9 mouse cellular contexts compared by ENCODE assay signal in genomic region chr3:88295272-88295671, GRCm38 (mm10). TPM values are rescaled to one million over a fixed set of nuclear protein-coding genes. Genes with fewer than 3 reads are reported as not detected.
DNase-seq lines count a peak whose midpoint lies in the region; ATAC-seq and TF ChIP-seq lines count a peak whose summit lies in the region.
"Not testable (repeated sequence)": the region's sequence is repeated elsewhere in the genome, so short reads cannot be mapped to it uniquely, and the experiment has no call there.
"Had no signal": no experiment of that assay in that cellular context is flagged by ENCODE, and none has a peak within 500 bp of the region (broad histone marks: within the 10 kb centered on the region; RNA-seq: fewer than 3 reads in every experiment).

No protein-coding gene starts in this region.

- H3K9ac ChIP-seq in embryonic facial prominence, embryonic 13.5 days = peak overlapping the region; percentile 28; the same call in 1 of the 2 replicates
- not testable (repeated sequence) for H3K9ac ChIP-seq in forebrain, embryonic 15.5 days (replicated peaks)
- H3K9ac ChIP-seq in kidney, embryonic 14.5 days (ENCODE audit: low read depth, low read length) = peak overlapping the region; percentile 69; the same call in 1 of the 2 replicates
- H3K9ac ChIP-seq in liver, embryonic 12.5 days = peak overlapping the region; percentile 71
- H3K9ac ChIP-seq in neural tube, embryonic 15.5 days (replicated peaks) = 0 out of 2 replicates have a peak overlapping the region, but pooled peaks have one; percentile 60

- H3K27me3 ChIP-seq in E14TG2a.4 (ENCODE audit: insufficient read depth, low read length); embryonic facial prominence, embryonic 13.5 days; forebrain, embryonic 15.5 days; hindbrain, embryonic 10.5 days (ENCODE audit: insufficient read depth, poor library complexity, severe bottlenecking); kidney, embryonic 14.5 days (ENCODE audit: control insufficient read depth, insufficient read depth, low read length); liver, embryonic 12.5 days (replicated peaks); midbrain, embryonic 10.5 days (ENCODE audit: low read depth, poor library complexity, severe bottlenecking); neural tube, embryonic 15.5 days (replicated peaks): not testable (repeated sequence)

- not testable (repeated sequence) for DNase-seq in hindbrain, embryonic 10.5 days (ENCODE audit: low spot score); midbrain, embryonic 10.5 days (ENCODE audit: low spot score)

- peaks cover 48% of the 10 kb centered on the region for H3K36me3 ChIP-seq in E14TG2a.4 (ENCODE audit: insufficient read depth, low read length)
- peaks cover 13% of the 10 kb centered on the region for H3K36me3 ChIP-seq in embryonic facial prominence, embryonic 13.5 days
- H3K36me3 ChIP-seq in forebrain, embryonic 15.5 days = peaks cover 12% of the 10 kb centered on the region
- peaks cover 22% of the 10 kb centered on the region for H3K36me3 ChIP-seq in hindbrain, embryonic 10.5 days
- H3K36me3 ChIP-seq in kidney, embryonic 14.5 days (ENCODE audit: control insufficient read depth, insufficient read depth, low read length) = peaks cover 15% of the 10 kb centered on the region
- peaks cover 20% of the 10 kb centered on the region for H3K36me3 ChIP-seq in liver, embryonic 12.5 days
- peaks cover 20% of the 10 kb centered on the region for H3K36me3 ChIP-seq in midbrain, embryonic 10.5 days
- peaks cover 12% of the 10 kb centered on the region for H3K36me3 ChIP-seq in neural tube, embryonic 15.5 days

- H3K4me2 ChIP-seq in embryonic facial prominence, embryonic 13.5 days = peak overlapping the region; percentile 89
- not testable (repeated sequence) for H3K4me2 ChIP-seq in forebrain, embryonic 15.5 days (replicated peaks)
- H3K4me2 ChIP-seq in kidney, embryonic 14.5 days (replicated peaks; ENCODE audit: low read depth, low read length) = peak overlapping the region; percentile 57
- H3K4me2 ChIP-seq in liver, embryonic 12.5 days = peak overlapping the region; percentile 76
- H3K4me2 ChIP-seq in neural tube, embryonic 15.5 days = peak overlapping the region; percentile 69

- H3K4me1 ChIP-seq in E14TG2a.4 (replicated peaks; ENCODE audit: low read depth, low read length) = peaks cover 63% of the 10 kb centered on the region
- H3K4me1 ChIP-seq in embryonic facial prominence, embryonic 13.5 days = peaks cover 15% of the 10 kb centered on the region
- H3K4me1 ChIP-seq in forebrain, embryonic 15.5 days = peaks cover 27% of the 10 kb centered on the region
- H3K4me1 ChIP-seq in hindbrain, embryonic 10.5 days (replicated peaks) = peaks cover 23% of the 10 kb centered on the region
- H3K4me1 ChIP-seq in kidney, embryonic 14.5 days (ENCODE audit: control insufficient read depth, insufficient read depth, low read length) = peaks cover 19% of the 10 kb centered on the region
- peaks cover 27% of the 10 kb centered on the region for H3K4me1 ChIP-seq in liver, embryonic 12.5 days
- peaks cover 23% of the 10 kb centered on the region for H3K4me1 ChIP-seq in midbrain, embryonic 10.5 days
- H3K4me1 ChIP-seq in neural tube, embryonic 15.5 days = peaks cover 27% of the 10 kb centered on the region

- peak overlapping the region; percentile 98 for H3K4me3 ChIP-seq in E14TG2a.4 (replicated peaks; ENCODE audit: low read length)
- peak overlapping the region; percentile 75; the same call in 1 of the 2 replicates for H3K4me3 ChIP-seq in embryonic facial prominence, embryonic 13.5 days
- H3K4me3 ChIP-seq in forebrain, embryonic 15.5 days = 0 out of 2 replicates have a peak overlapping the region, but pooled peaks have one; percentile 89
- peak overlapping the region; percentile 80 for H3K4me3 ChIP-seq in hindbrain, embryonic 10.5 days
- H3K4me3 ChIP-seq in kidney, embryonic 14.5 days (ENCODE audit: low read length) = peak overlapping the region; percentile 81; the same call in 1 of the 2 replicates
- H3K4me3 ChIP-seq in liver, embryonic 12.5 days = peak overlapping the region; percentile 72
- peak overlapping the region; percentile 85 for H3K4me3 ChIP-seq in midbrain, embryonic 10.5 days
- not testable (repeated sequence) for H3K4me3 ChIP-seq in neural tube, embryonic 15.5 days (replicated peaks)

- not testable (repeated sequence) for H3K9me3 ChIP-seq in E14TG2a.4 (ENCODE audit: low read length); embryonic facial prominence, embryonic 13.5 days; forebrain, embryonic 15.5 days; hindbrain, embryonic 10.5 days; kidney, embryonic 14.5 days (ENCODE audit: control insufficient read depth, low read length); liver, embryonic 12.5 days (replicated peaks); midbrain, embryonic 10.5 days (replicated peaks); neural tube, embryonic 15.5 days (replicated peaks)

- peak overlapping the region; percentile 95; the same call in 1 of the 2 replicates for H3K27ac ChIP-seq in embryonic facial prominence, embryonic 13.5 days
- not testable (repeated sequence) for H3K27ac ChIP-seq in forebrain, embryonic 15.5 days (replicated peaks); kidney, embryonic 14.5 days (ENCODE audit: low read depth, low read length); neural tube, embryonic 15.5 days (replicated peaks)
- peak overlapping the region; percentile 96 for H3K27ac ChIP-seq in hindbrain, embryonic 10.5 days
- 0 out of 2 replicates have a peak overlapping the region, but pooled peaks have one; percentile 94 for H3K27ac ChIP-seq in liver, embryonic 12.5 days
- H3K27ac ChIP-seq in midbrain, embryonic 10.5 days (replicated peaks) = peak overlapping the region; percentile 96

- 70% methylated on average over 1 of the region's 1 CpGs for WGBS in embryonic facial prominence, embryonic 13.5 days
- WGBS in forebrain, embryonic 15.5 days = 72% methylated on average over 1 of the region's 1 CpGs
- 74% methylated on average over 1 of the region's 1 CpGs for WGBS in hindbrain, embryonic 10.5 days
- WGBS in kidney, embryonic 14.5 days = 35% methylated on average over 1 of the region's 1 CpGs
- 68% methylated on average over 1 of the region's 1 CpGs for WGBS in liver, embryonic 12.5 days (ENCODE audit: insufficient replicate concordance)
- 76% methylated on average over 1 of the region's 1 CpGs for WGBS in midbrain, embryonic 10.5 days
- WGBS in neural tube, embryonic 15.5 days = 65% methylated on average over 1 of the region's 1 CpGs

- ATAC-seq in embryonic facial prominence, embryonic 13.5 days (ENCODE audit: insufficient number of reproducible peaks, insufficient read depth, low FRiP score, low TSS enrichment, low read depth); forebrain, embryonic 15.5 days (replicated peaks); kidney, embryonic 14.5 days (ENCODE audit: low FRiP score, low TSS enrichment); liver, embryonic 12.5 days; neural tube, embryonic 15.5 days (ENCODE audit: low FRiP score): not testable (repeated sequence)

- TF ChIP-seq CTCF in E14TG2a.4 (conservative IDR thresholded peaks at IDR 0.05; ENCODE audit: low read length) = not testable (repeated sequence)

RNA-seq across cellular contexts. Expression of gene Tsacc, which starts 1.5 kb away (rescaled TPM):
- polyA plus RNA-seq in embryonic facial prominence, embryonic 13.5 days (2015; fragmentation: Nextera tagmentation; extraction: Ambion mirVana) = 15.0 and 16.1 TPM in 2 replicates
- polyA plus RNA-seq in forebrain, embryonic 15.5 days (2015; fragmentation: Nextera tagmentation; extraction: Ambion mirVana) = 9.2 and 9.6 TPM in 2 replicates
- 14.4 and 15.4 TPM in 2 replicates for polyA plus RNA-seq in hindbrain, embryonic 10.5 days (2016; fragmentation: Nextera tagmentation; extraction: Ambion mirVana)
- polyA plus RNA-seq in kidney, embryonic 14.5 days (2014; fragmentation: Nextera tagmentation; extraction: Ambion mirVana) = 15.4 and 20.0 TPM in 2 replicates
- polyA plus RNA-seq in liver, embryonic 12.5 days (2016; fragmentation: Nextera tagmentation; extraction: Ambion mirVana) = 9.8 and 10.4 TPM in 2 replicates
- 11.4 and 14.1 TPM in 2 replicates for polyA plus RNA-seq in midbrain, embryonic 10.5 days (2016; fragmentation: Nextera tagmentation; extraction: Ambion mirVana)
- 9.5 and 12.4 TPM in 2 replicates for polyA plus RNA-seq in neural tube, embryonic 15.5 days (2015; fragmentation: Nextera tagmentation; extraction: Ambion mirVana)

RNA-seq across cellular contexts. Expression of gene Cct3, which starts 1.6 kb away (rescaled TPM):
- 517 and 559 TPM in 2 replicates for polyA plus RNA-seq in embryonic facial prominence, embryonic 13.5 days (2015; fragmentation: Nextera tagmentation; extraction: Ambion mirVana)
- polyA plus RNA-seq in forebrain, embryonic 15.5 days (2015; fragmentation: Nextera tagmentation; extraction: Ambion mirVana) = 523 and 531 TPM in 2 replicates
- 755 and 805 TPM in 2 replicates for polyA plus RNA-seq in hindbrain, embryonic 10.5 days (2016; fragmentation: Nextera tagmentation; extraction: Ambion mirVana)
- polyA plus RNA-seq in kidney, embryonic 14.5 days (2014; fragmentation: Nextera tagmentation; extraction: Ambion mirVana) = 603 and 679 TPM in 2 replicates
- polyA plus RNA-seq in liver, embryonic 12.5 days (2016; fragmentation: Nextera tagmentation; extraction: Ambion mirVana) = 448 and 488 TPM in 2 replicates
- 780 and 865 TPM in 2 replicates for polyA plus RNA-seq in midbrain, embryonic 10.5 days (2016; fragmentation: Nextera tagmentation; extraction: Ambion mirVana)
- 426 and 468 TPM in 2 replicates for polyA plus RNA-seq in neural tube, embryonic 15.5 days (2015; fragmentation: Nextera tagmentation; extraction: Ambion mirVana)

RNA-seq across cellular contexts. Expression of gene Gm38392, which starts 8.3 kb away (rescaled TPM):
- polyA plus RNA-seq in embryonic facial prominence, embryonic 13.5 days (2015; fragmentation: Nextera tagmentation; extraction: Ambion mirVana) = 0.55 and 3.5 TPM in 2 replicates
- polyA plus RNA-seq in forebrain, embryonic 15.5 days (2015; fragmentation: Nextera tagmentation; extraction: Ambion mirVana) = 0.23 TPM in 1 of 2 replicates, not detected in the other
- polyA plus RNA-seq in hindbrain, embryonic 10.5 days (2016; fragmentation: Nextera tagmentation; extraction: Ambion mirVana) = not detected in 2 replicates
- 0.79 TPM in 1 of 2 replicates, not detected in the other for polyA plus RNA-seq in kidney, embryonic 14.5 days (2014; fragmentation: Nextera tagmentation; extraction: Ambion mirVana)
- polyA plus RNA-seq in liver, embryonic 12.5 days (2016; fragmentation: Nextera tagmentation; extraction: Ambion mirVana) = 0.20 TPM in 1 of 2 replicates, not detected in the other
- polyA plus RNA-seq in midbrain, embryonic 10.5 days (2016; fragmentation: Nextera tagmentation; extraction: Ambion mirVana) = 0.14 TPM in 1 of 2 replicates, not detected in the other
- polyA plus RNA-seq in neural tube, embryonic 15.5 days (2015; fragmentation: Nextera tagmentation; extraction: Ambion mirVana) = 0.26 TPM in 1 of 2 replicates, not detected in the other
- polyA plus RNA-seq: macrophage had no signal

RNA-seq across cellular contexts. Expression of gene Glmp, which starts 29.6 kb away (rescaled TPM):
- 164 and 188 TPM in 2 replicates for polyA plus RNA-seq in embryonic facial prominence, embryonic 13.5 days (2015; fragmentation: Nextera tagmentation; extraction: Ambion mirVana)
- 103 and 105 TPM in 2 replicates for polyA plus RNA-seq in forebrain, embryonic 15.5 days (2015; fragmentation: Nextera tagmentation; extraction: Ambion mirVana)
- 150 and 157 TPM in 2 replicates for polyA plus RNA-seq in hindbrain, embryonic 10.5 days (2016; fragmentation: Nextera tagmentation; extraction: Ambion mirVana)
- 114 and 138 TPM in 2 replicates for polyA plus RNA-seq in kidney, embryonic 14.5 days (2014; fragmentation: Nextera tagmentation; extraction: Ambion mirVana)
- polyA plus RNA-seq in liver, embryonic 12.5 days (2016; fragmentation: Nextera tagmentation; extraction: Ambion mirVana) = 93.8 and 96.4 TPM in 2 replicates
- polyA plus RNA-seq in midbrain, embryonic 10.5 days (2016; fragmentation: Nextera tagmentation; extraction: Ambion mirVana) = 136 and 142 TPM in 2 replicates
- 102 and 129 TPM in 2 replicates for polyA plus RNA-seq in neural tube, embryonic 15.5 days (2015; fragmentation: Nextera tagmentation; extraction: Ambion mirVana)

RNA-seq across cellular contexts. Expression of gene Tmem79, which starts 40.7 kb away (rescaled TPM):
- polyA plus RNA-seq in embryonic facial prominence, embryonic 13.5 days (2015; fragmentation: Nextera tagmentation; extraction: Ambion mirVana) = 9.1 and 10.4 TPM in 2 replicates
- polyA plus RNA-seq in forebrain, embryonic 15.5 days (2015; fragmentation: Nextera tagmentation; extraction: Ambion mirVana) = 1.7 and 2.0 TPM in 2 replicates
- 1.5 and 2.7 TPM in 2 replicates for polyA plus RNA-seq in hindbrain, embryonic 10.5 days (2016; fragmentation: Nextera tagmentation; extraction: Ambion mirVana)
- 3.4 and 5.5 TPM in 2 replicates for polyA plus RNA-seq in kidney, embryonic 14.5 days (2014; fragmentation: Nextera tagmentation; extraction: Ambion mirVana)
- polyA plus RNA-seq in liver, embryonic 12.5 days (2016; fragmentation: Nextera tagmentation; extraction: Ambion mirVana) = 1.6 and 2.0 TPM in 2 replicates
- 1.8 and 2.3 TPM in 2 replicates for polyA plus RNA-seq in midbrain, embryonic 10.5 days (2016; fragmentation: Nextera tagmentation; extraction: Ambion mirVana)
- 1.9 and 3.3 TPM in 2 replicates for polyA plus RNA-seq in neural tube, embryonic 15.5 days (2015; fragmentation: Nextera tagmentation; extraction: Ambion mirVana)
